In genomic region chr6:89285561-89286285, GRCm38 (mm10) we compare ENCODE assay signal across 17 mouse cellular contexts.
A peak's percentile ranks its signal among the peaks of the same experiment; 100 is the strongest.
DNase-seq lines count a peak whose midpoint lies in the region; ATAC-seq lines count a peak whose summit lies in the region.
"Had no signal": no experiment of that assay in that cellular context is flagged by ENCODE, and none has a peak within 500 bp of the region (broad histone marks: within the 10 kb centered on the region; RNA-seq: fewer than 3 reads in every experiment).

No protein-coding gene starts in this region.

- H3K4me2 ChIP-seq in hindbrain, embryonic 12.5 days (replicated peaks), result no peak overlapping the region
- no peak overlapping the region for H3K4me2 ChIP-seq in hindbrain, embryonic 11.5 days (replicated peaks; ENCODE audit: low read depth, low read length)
- no peak overlapping the region for H3K4me2 ChIP-seq in midbrain, embryonic 16.5 days (ENCODE audit: low read length)
- H3K4me2 ChIP-seq: embryonic facial prominence, embryonic 13.5 days; heart, embryonic 15.5 days; hindbrain, embryonic 15.5 days; neural tube, embryonic 12.5 days had no signal

- WGBS in hindbrain, embryonic 12.5 days, result 48% methylated on average over 9 of the region's 9 CpGs
- 55% methylated on average over 9 of the region's 9 CpGs for WGBS in hindbrain, embryonic 11.5 days
- whole genome bisulfite sequencing in midbrain, embryonic 16.5 days, result 46% methylated on average over 9 of the region's 9 CpGs

- no peak for DNase-seq in hindbrain, embryonic 11.5 days (ENCODE audit: low spot score)
- peak; percentile 37 to 41 for DNase-seq in B cell, adult 2 months
- DNase-seq in R1 (ENCODE audit: low read depth, low spot score) (peak; percentile 72), adipocyte (ENCODE audit: low spot score) (no peak)
- no peak for DNase-seq in urinary bladder, adult 18-20 months (ENCODE audit: low spot score in 2 of 2)
- DNase-seq: cerebellum, adult 11 months; heart, adult 11 months; kidney, adult 2 months; lung, postnatal 10 days had no signal

- H3K36me3 ChIP-seq in hindbrain, embryonic 12.5 days, result no peaks in the 10 kb centered on the region
- H3K36me3 ChIP-seq in hindbrain, embryonic 11.5 days (ENCODE audit: control insufficient read depth, insufficient read depth, low read length), result no peaks in the 10 kb centered on the region
- no peaks in the 10 kb centered on the region for H3K36me3 ChIP-seq in midbrain, embryonic 16.5 days (ENCODE audit: control insufficient read depth, insufficient read depth, low read length)
- H3K36me3 ChIP-seq: embryonic facial prominence, embryonic 13.5 days; heart, embryonic 15.5 days; hindbrain, embryonic 15.5 days; neural tube, embryonic 12.5 days had no signal

- peaks cover 27% of the 10 kb centered on the region for H3K4me1 ChIP-seq in hindbrain, embryonic 12.5 days
- H3K4me1 ChIP-seq in hindbrain, embryonic 11.5 days (replicated peaks; ENCODE audit: control insufficient read depth, insufficient read depth, low read length), result peaks cover 3% of the 10 kb centered on the region; the same call in 1 of the 2 replicates
- H3K4me1 ChIP-seq in midbrain, embryonic 16.5 days (ENCODE audit: control insufficient read depth, insufficient read depth, low read length), result peaks cover 10% of the 10 kb centered on the region

- no peaks in the 10 kb centered on the region for H3K27me3 ChIP-seq in hindbrain, embryonic 12.5 days
- H3K27me3 ChIP-seq in hindbrain, embryonic 11.5 days (ENCODE audit: control insufficient read depth, insufficient read depth, low read length), result no peaks in the 10 kb centered on the region
- no peaks in the 10 kb centered on the region for H3K27me3 ChIP-seq in midbrain, embryonic 16.5 days (ENCODE audit: control insufficient read depth, insufficient read depth, low read depth, low read length)
- H3K27me3 ChIP-seq: embryonic facial prominence, embryonic 13.5 days; heart, embryonic 15.5 days; hindbrain, embryonic 15.5 days; Patski had no signal

- H3K4me3 ChIP-seq in hindbrain, embryonic 12.5 days, result no peak overlapping the region
- H3K4me3 ChIP-seq in hindbrain, embryonic 11.5 days (ENCODE audit: low read depth, low read length), result no peak overlapping the region
- H3K4me3 ChIP-seq in midbrain, embryonic 16.5 days (ENCODE audit: low read depth, low read length), result no peak overlapping the region
- H3K4me3 ChIP-seq: embryonic facial prominence, embryonic 13.5 days; heart, embryonic 15.5 days; hindbrain, embryonic 15.5 days; neural tube, embryonic 12.5 days had no signal

- H3K9ac ChIP-seq in hindbrain, embryonic 12.5 days, result no peak overlapping the region
- H3K9ac ChIP-seq in hindbrain, embryonic 11.5 days (ENCODE audit: low read depth, low read length), result no peak overlapping the region
- no peak overlapping the region for H3K9ac ChIP-seq in midbrain, embryonic 16.5 days (ENCODE audit: low read depth, low read length)
- H3K9ac ChIP-seq: embryonic facial prominence, embryonic 13.5 days; heart, embryonic 15.5 days; hindbrain, embryonic 15.5 days; liver, embryonic 14.5 days; neural tube, embryonic 12.5 days had no signal

- peak overlapping the region; percentile 35; the same call in 1 of the 2 replicates for H3K27ac ChIP-seq in hindbrain, embryonic 12.5 days
- no peak overlapping the region for H3K27ac ChIP-seq in hindbrain, embryonic 11.5 days (ENCODE audit: low read depth, low read length)
- peak overlapping the region; percentile 62; the same call in 1 of the 2 replicates for H3K27ac ChIP-seq in midbrain, embryonic 16.5 days (ENCODE audit: low read length)
- H3K27ac ChIP-seq: embryonic facial prominence, embryonic 13.5 days; heart, embryonic 15.5 days; liver, embryonic 14.5 days; neural tube, embryonic 12.5 days had no signal

- H3K9me3 ChIP-seq in hindbrain, embryonic 12.5 days (replicated peaks), result 0 out of 2 replicates have a peak, but pooled peaks cover 4% of the 10 kb centered on the region
- no peaks in the 10 kb centered on the region for H3K9me3 ChIP-seq in hindbrain, embryonic 11.5 days (ENCODE audit: control insufficient read depth, low read length)
- H3K9me3 ChIP-seq in midbrain, embryonic 16.5 days (replicated peaks; ENCODE audit: control insufficient read depth, low read length, poor library complexity, severe bottlenecking), result no peaks in the 10 kb centered on the region
- H3K9me3 ChIP-seq: embryonic facial prominence, embryonic 13.5 days; heart, embryonic 15.5 days; hindbrain, embryonic 15.5 days had no signal

- no peak for ATAC-seq in hindbrain, embryonic 12.5 days (ENCODE audit: low FRiP score)
- no peak for ATAC-seq in hindbrain, embryonic 11.5 days (ENCODE audit: low FRiP score)
- peak; percentile 34 for ATAC-seq in midbrain, embryonic 16.5 days
- ATAC-seq: Patski had no signal

Comparison
In these comparisons a context has a peak if more than half of its experiments do, and no peak if none do; other contexts are left out.
1. DNase-seq: peak in B cell, adult 2 months (2 of 2) and R1 (single experiment); none in hindbrain, embryonic 11.5 days (single experiment), adipocyte (single experiment) and urinary bladder, adult 18-20 months (0 of 2).